Mouse (Mus musculus) CH12.LX (cell line): Measurements from ENCODE around the gene Pknox1.
"Not testable (repeated sequence)": the region's sequence is repeated elsewhere in the genome, so short reads cannot be mapped to it uniquely, and the experiment has no call there.

Experiments used
- CTCF ChIP-seq, 2 experiments: IDR thresholded peaks in 1 of 2; conservative IDR thresholded peaks in 1 of 2; 2 replicates each; pipeline ENCODE4 v1.5.1; 2011 to 2012; ENCODE audit warnings: low read depth in 2 of 2, low read length in 2 of 2, improper control_type of control experiment in 1 of 2, inconsistent platforms in 1 of 2, mild to moderate bottlenecking in 1 of 2, moderate library complexity in 1 of 2
- MAX ChIP-seq: IDR thresholded peaks from 2 replicates; pipeline ENCODE4 v1.6.1; 2011; ENCODE audit warnings: low read length, improper control_type of control experiment
- MAZ ChIP-seq: IDR thresholded peaks from 2 replicates; pipeline ENCODE4 v1.6.1; 2012; ENCODE audit warnings: low read depth, mild to moderate bottlenecking, inconsistent platforms, low read length, improper control_type of control experiment, moderate library complexity
- MEF2A ChIP-seq: IDR thresholded peaks from 2 replicates; pipeline ENCODE4 v1.6.1; 2014; ENCODE audit warnings: low read depth, mild to moderate bottlenecking, inconsistent platforms, low read length, improper control_type of control experiment, borderline replicate concordance
- MXI1 ChIP-seq: IDR thresholded peaks from 2 replicates; pipeline ENCODE4 v1.6.1; 2011; ENCODE audit warnings: mild to moderate bottlenecking, low read depth, low read length, improper control_type of control experiment
- TCF12 ChIP-seq: IDR thresholded peaks from 2 replicates; pipeline ENCODE4 v1.6.1; 2014; ENCODE audit warnings: low read depth, mild to moderate bottlenecking, inconsistent platforms, low read length, improper control_type of control experiment

GRCm38 (mm10) chr17:31609173-31609572 lies 44.6 kb downstream of the Pknox1 start:
- TF ChIP-seq MAX; MAZ; MEF2A; CTCF (conservative IDR thresholded peaks at IDR 0.05 in 1 of 2, IDR thresholded peaks at IDR 0.05 in 1 of 2; ENCODE audit: low read depth in 2 of 2, low read length in 2 of 2); TCF12; MXI1: not testable (repeated sequence)
